Mouse (Mus musculus) liver, embryonic 14.5 days (tissue): ENCODE results near the gene Tnfsf8. TPM values are rescaled to one million over a fixed set of nuclear protein-coding genes. Genes with fewer than 3 reads are reported as not detected.

Experiments used
- ATAC-seq: fragments of 200-750 bp; cut with Nextera tagmentation; 2 replicates; pipeline ENCODE4 v1.8.0; 2017; ENCODE audit warnings: moderate number of reproducible peaks, mild to moderate bottlenecking, moderate library complexity; ENCODE audit not compliant: insufficient read depth
- DNase-seq, 3 experiments: peaks; one replicate each; pipeline ENCODE4 v3.0.0-alpha.2; 2012 to 2013; ENCODE audit warnings: low read depth in 3 of 3, low spot score in 3 of 3
- H3K27ac ChIP-seq: fragments of 300-500 bp; sonication (generic); 2 replicates; pipeline ENCODE4 v1.5.1; 2014; ENCODE audit warnings: moderate library complexity, mild to moderate bottlenecking, control low read depth, inconsistent platforms
- H3K27me3 ChIP-seq: fragments of 300-500 bp; sonication (generic); 2 replicates; pipeline ENCODE4 v1.6.1; 2014; ENCODE audit warnings: mild to moderate bottlenecking, low read length, moderate library complexity; ENCODE audit not compliant: control insufficient read depth, insufficient read depth
- H3K36me3 ChIP-seq: fragments of 300-500 bp; sonication (generic); replicated peaks from 2 replicates; pipeline ENCODE4 v1.6.1; 2014; ENCODE audit warnings: low read depth; ENCODE audit not compliant: control insufficient read depth, insufficient read depth
- H3K4me1 ChIP-seq, 2 experiments: fragments of 200-500 bp in 1 of 2; fragments of 300-500 bp in 1 of 2; sonication (generic) in 1 of 2; replicated peaks; 2 replicates each; pipeline ENCODE4 v1.6.1; 2012 to 2014; ENCODE audit warnings: antibody characterized with exemption in 1 of 2, inconsistent platforms in 1 of 2, low read length in 1 of 2; ENCODE audit not compliant: control insufficient read depth in 2 of 2, insufficient read depth in 2 of 2
- H3K4me2 ChIP-seq: fragments of 300-500 bp; sonication (generic); 2 replicates; pipeline ENCODE4 v1.6.1; 2014; ENCODE audit warnings: low read depth, mild to moderate bottlenecking, control low read depth, moderate library complexity
- H3K4me3 ChIP-seq, 2 experiments: fragments of 200-500 bp in 1 of 2; fragments of 300-500 bp in 1 of 2; sonication (generic) in 1 of 2; 2 replicates each; pipeline ENCODE4 v1.5.1; 2012 to 2014; ENCODE audit warnings: low read depth in 2 of 2, low read length in 2 of 2, mild to moderate bottlenecking in 2 of 2, control low read depth in 1 of 2, inconsistent platforms in 1 of 2, moderate library complexity in 1 of 2; ENCODE audit not compliant: insufficient read depth in 1 of 2
- H3K9ac ChIP-seq: fragments of 300-500 bp; sonication (generic); replicated peaks from 2 replicates; pipeline ENCODE4 v1.6.1; 2014; ENCODE audit warnings: mild to moderate bottlenecking, control low read depth, moderate library complexity
- H3K9me3 ChIP-seq: fragments of 300-500 bp; sonication (generic); 2 replicates; pipeline ENCODE4 v1.6.1; 2016; ENCODE audit warnings: low read length, mixed read lengths; ENCODE audit not compliant: control insufficient read depth
- CTCF ChIP-seq: IDR thresholded peaks from 2 replicates; pipeline ENCODE4 v1.5.1; 2016; ENCODE audit warnings: antibody characterized with exemption, low read depth, control low read depth
- EP300 ChIP-seq: IDR thresholded peaks from 2 replicates; pipeline ENCODE4 v1.6.1; 2016; ENCODE audit warnings: antibody characterized with exemption, low read depth
- WGBS: fragments of 180-500 bp; shearing (Covaris S2); extraction: QIAGEN DNeasy Blood & Tissue Kit; methylation state at CpG from one replicate; pipeline ENCODE4 v1.1.7; 2014; ENCODE audit not compliant: insufficient replicate concordance; 5-methylcytosine and 5-hydroxymethylcytosine counted together
- polyA plus RNA-seq, 2 experiments: library from polyadenylated mRNA; depleted of rRNA in 1 of 2; stranded (reverse) in 1 of 2; unstranded in 1 of 2; fragments of >200 nt; fragmentation: Nextera tagmentation in 1 of 2; extraction: Ambion mirVana in 1 of 2; gene quantifications; 2 replicates each; pipeline versions ENCODE4 v1.2.1 to v1.2.3; 2012 to 2014

Tnfsf8 gene
- polyA plus RNA-seq, 2 experiments: 0.01 TPM; not detected in 1

DNA sequence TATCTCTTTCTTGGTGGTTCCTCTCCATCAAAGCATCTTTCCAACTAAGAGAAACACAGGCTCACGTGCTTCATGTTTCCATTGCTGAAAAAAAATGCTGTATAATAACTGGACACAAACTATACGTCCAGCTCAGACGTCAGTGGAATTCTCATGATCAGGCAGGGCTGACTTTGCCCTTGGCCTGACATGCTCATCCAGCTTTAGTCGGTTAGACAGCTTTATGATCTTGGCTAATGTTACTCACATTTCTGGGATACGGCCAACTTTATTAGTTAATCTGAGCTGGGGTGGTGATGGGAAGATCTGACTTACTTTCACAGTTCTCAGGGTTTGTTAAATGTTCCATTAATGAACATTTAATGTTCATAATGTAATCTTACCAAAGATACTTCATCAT, 77.3 kb downstream of the Tnfsf8 start:
- no peak overlapping the region for H3K4me2 ChIP-seq
- 61% methylated on average over 5 of the region's 5 CpGs for WGBS
- no peaks in the 10 kb centered on the region for H3K9me3 ChIP-seq
- H3K27me3 ChIP-seq: no peaks in the 10 kb centered on the region
- H3K27ac ChIP-seq: no peak overlapping the region
- no peaks in the 10 kb centered on the region for H3K4me1 ChIP-seq
- ATAC-seq (no peak), DNase-seq (no peak)
- H3K36me3 ChIP-seq: no peaks in the 10 kb centered on the region
- TF ChIP-seq EP300: no peak
- TF ChIP-seq CTCF: no peak
- no peak overlapping the region for H3K4me3 ChIP-seq
- H3K9ac ChIP-seq: no peak overlapping the region

DNA sequence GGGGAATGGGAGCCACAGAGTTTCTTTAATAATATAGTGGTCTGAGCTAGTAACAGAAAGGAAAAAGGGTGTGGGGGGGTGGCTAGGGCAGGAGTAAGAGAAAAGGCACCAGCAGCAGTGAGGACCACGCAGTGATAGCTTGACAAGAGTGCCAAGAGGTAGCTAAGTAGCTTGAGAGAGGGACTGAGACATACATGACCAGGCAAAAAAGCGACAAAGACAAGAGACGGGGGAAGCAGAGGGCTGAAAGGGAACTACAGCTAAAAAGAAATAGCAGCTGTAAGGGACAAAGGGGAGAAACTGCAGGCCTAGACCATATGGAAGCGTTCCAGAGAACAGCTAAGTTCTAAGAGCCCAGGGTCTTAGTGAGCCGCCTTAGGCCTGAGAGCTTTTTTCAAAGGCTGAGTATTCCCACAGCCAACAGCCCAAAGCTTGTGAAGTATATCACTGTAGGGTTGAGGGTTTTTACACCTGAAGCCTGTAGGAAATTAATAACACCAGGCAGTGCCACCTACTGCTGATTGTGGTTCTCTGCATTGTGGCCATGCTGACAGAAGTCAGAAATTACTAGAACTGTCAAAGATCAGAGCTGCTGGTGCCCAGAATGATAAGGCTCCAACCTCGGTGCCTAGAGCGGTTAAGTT, 78.1 kb downstream of the Tnfsf8 start:
- H3K4me1 ChIP-seq: no peaks in the 10 kb centered on the region
- DNase-seq (no peak), ATAC-seq (no peak)
- no peak overlapping the region for H3K27ac ChIP-seq
- H3K36me3 ChIP-seq: no peaks in the 10 kb centered on the region
- WGBS: 54% methylated on average over 7 of the region's 7 CpGs
- no peaks in the 10 kb centered on the region for H3K27me3 ChIP-seq
- no peak overlapping the region for H3K9ac ChIP-seq
- TF ChIP-seq EP300: no peak
- TF ChIP-seq CTCF: no peak
- no peak overlapping the region for H3K4me2 ChIP-seq
- H3K9me3 ChIP-seq: no peaks in the 10 kb centered on the region
- H3K4me3 ChIP-seq: no peak overlapping the region

Other genes starting within 250 kb of the Tnfsf8 start
- gene Tex48, start 238.9 kb downstream of the Tnfsf8 start, polyA plus RNA-seq (2012; rRNA removed): not detected in 2 replicates
- gene Tex48, start 238.9 kb downstream of the Tnfsf8 start, polyA plus RNA-seq (2014; fragmentation: Nextera tagmentation; extraction: Ambion mirVana): not detected in 2 replicates
- gene Gm11214, start 198.0 kb downstream of the Tnfsf8 start, polyA plus RNA-seq (2012; rRNA removed): not detected in 2 replicates
- not detected in 2 replicates for gene Gm11214, start 198.0 kb downstream of the Tnfsf8 start, polyA plus RNA-seq (2014; fragmentation: Nextera tagmentation; extraction: Ambion mirVana)
- 0.02 TPM in 1 of 2 replicates, not detected in the other for gene Tnfsf15, start 116.2 kb downstream of the Tnfsf8 start, polyA plus RNA-seq (2012; rRNA removed)
- 0.04 and 0.08 TPM in 2 replicates for gene Tnfsf15, start 116.2 kb downstream of the Tnfsf8 start, polyA plus RNA-seq (2014; fragmentation: Nextera tagmentation; extraction: Ambion mirVana)
- 1.4 and 1.8 TPM in 2 replicates for gene Tnc, start 185.7 kb upstream of the Tnfsf8 start, polyA plus RNA-seq (2012; rRNA removed)
- 2.0 and 2.3 TPM in 2 replicates for gene Tnc, start 185.7 kb upstream of the Tnfsf8 start, polyA plus RNA-seq (2014; fragmentation: Nextera tagmentation; extraction: Ambion mirVana)